Mouse (Mus musculus) cerebellum, adult 9-11 months (tissue): ENCODE data around the gene Msh3.

ENCODE experiments used
- DNase-seq: peaks from one replicate; pipeline ENCODE4 v3.0.0; 2022

Gene Msh3

GRCm38 (mm10) chr13:92328000-92328399, 26.8 kb downstream of the Msh3 start:
- DNase-seq: no peak

GRCm38 (mm10) chr13:92326030-92326429, 28.8 kb downstream of the Msh3 start:
- no peak for DNase-seq

GRCm38 (mm10) chr13:92320770-92321169, 34.0 kb downstream of the Msh3 start:
- no peak for DNase-seq

- no peak for DNase-seq
These were observed 40.2 kb downstream of the Msh3 start for GRCm38 (mm10) chr13:92314613-92315012.

- DNase-seq: no peak
These were observed 49.1 kb downstream of the Msh3 start, which contains the start of gene Gm20379 for GRCm38 (mm10) chr13:92305680-92306079. Gene Gm20379, plus strand, starts transcription at chr13:92305980.

GRCm38 (mm10) chr13:92304291-92304690, 50.5 kb downstream of the Msh3 start:
- no peak for DNase-seq

- no peak for DNase-seq
These were observed 51.5 kb downstream of the Msh3 start for GRCm38 (mm10) chr13:92303062-92303948.

- DNase-seq: no peak
These were observed 52.3 kb downstream of the Msh3 start for GRCm38 (mm10) chr13:92302466-92302865.

GRCm38 (mm10) chr13:92301754-92302153, 53.0 kb downstream of the Msh3 start:
- DNase-seq: no peak

GRCm38 (mm10) chr13:92299522-92299921, 55.3 kb downstream of the Msh3 start:
- DNase-seq: no peak

GRCm38 (mm10) chr13:92297021-92297420, 57.8 kb downstream of the Msh3 start:
- no peak for DNase-seq

- no peak for DNase-seq
These were observed 58.3 kb downstream of the Msh3 start for GRCm38 (mm10) chr13:92296490-92296889.

- DNase-seq: no peak
These were observed 60.9 kb downstream of the Msh3 start for GRCm38 (mm10) chr13:92293883-92294282.

- no peak for DNase-seq
These were observed 63.2 kb downstream of the Msh3 start for GRCm38 (mm10) chr13:92291605-92292004.

GRCm38 (mm10) chr13:92277027-92277426, 77.8 kb downstream of the Msh3 start:
- DNase-seq: no peak

- DNase-seq: no peak
These were observed 79.5 kb downstream of the Msh3 start for GRCm38 (mm10) chr13:92275292-92275691.

GRCm38 (mm10) chr13:92274274-92275198, 80.3 kb downstream of the Msh3 start:
- DNase-seq: no peak

- no peak for DNase-seq
These were observed 87.7 kb downstream of the Msh3 start for GRCm38 (mm10) chr13:92267076-92267475.

- DNase-seq: no peak
These were observed 91.2 kb downstream of the Msh3 start for GRCm38 (mm10) chr13:92263566-92263965.

GRCm38 (mm10) chr13:92261329-92261728, 93.5 kb downstream of the Msh3 start:
- DNase-seq: no peak

- no peak for DNase-seq
These were observed 99.3 kb downstream of the Msh3 start for GRCm38 (mm10) chr13:92255480-92255879.

GRCm38 (mm10) chr13:92253850-92254249, 101.0 kb downstream of the Msh3 start:
- no peak for DNase-seq

- no peak for DNase-seq
These were observed 102.5 kb downstream of the Msh3 start for GRCm38 (mm10) chr13:92252331-92252730.

- DNase-seq: no peak
These were observed 107.2 kb downstream of the Msh3 start for GRCm38 (mm10) chr13:92247576-92247975.
